Mouse (Mus musculus) C2C12 (cell line): ENCODE measurements around the gene Ola1.

Experiments used
- CEBPB ChIP-seq: IDR thresholded peaks from one replicate; pipeline ENCODE4 v1.6.1; 2011; ENCODE audit warnings: low read depth, mild to moderate bottlenecking, control low read depth, moderate library complexity
- CTCF ChIP-seq: IDR thresholded peaks from one replicate; pipeline ENCODE4 v1.5.1; 2011; ENCODE audit not compliant: control insufficient read depth, insufficient read depth, insufficient read length
- FOSL1 ChIP-seq: IDR thresholded peaks from one replicate; pipeline ENCODE4 v1.8.0; 2011; ENCODE audit warnings: mild to moderate bottlenecking, low read length; ENCODE audit not compliant: poor library complexity, insufficient read depth, severe bottlenecking
- MAX ChIP-seq: IDR thresholded peaks from one replicate; pipeline ENCODE4 v1.6.1; 2011; ENCODE audit warnings: mild to moderate bottlenecking, control low read depth
- MYOG ChIP-seq: IDR thresholded peaks from one replicate; pipeline ENCODE4 v1.6.1; 2011; ENCODE audit not compliant: control insufficient read depth, insufficient read length; ENCODE audit errors: extremely low read depth
- USF1 ChIP-seq: IDR thresholded peaks from one replicate; pipeline ENCODE4 v1.6.1; 2011; ENCODE audit warnings: low read depth, mild to moderate bottlenecking, control low read depth, moderate library complexity

GRCm38 (mm10) chr2:73188488-73188887 is 30.2 kb downstream of the Ola1 start:
- TF ChIP-seq CTCF (no peak), FOSL1 (no peak), MYOG (no peak), USF1 (no peak), MAX (no peak), CEBPB (no peak)
